Mouse (Mus musculus): ENCODE measurements around the gene Olfr70. TPM values are rescaled to one million over a fixed set of nuclear protein-coding genes. Genes with fewer than 3 reads are reported as not detected.

Olfr70 gene
- polyA plus RNA-seq, 1 experiment = not detected

GRCm38 (mm10) chr4:43733186-43733585, 32.6 kb upstream of the Olfr70 start:
- H3K27ac ChIP-seq (ENCODE audit: insufficient read depth, low read depth, low read length) = no peak overlapping the region
- H3K27me3 ChIP-seq (ENCODE audit: control insufficient read depth, insufficient read depth, low read length) = no peaks in the 10 kb centered on the region
- WGBS = 78% methylated on average over 5 of the region's 5 CpGs
- no peak overlapping the region for H3K4me3 ChIP-seq (ENCODE audit: low read depth, low read length)
- H3K4me1 ChIP-seq (ENCODE audit: control insufficient read depth, insufficient read depth, insufficient read length, low read length) = peaks cover 2% of the 10 kb centered on the region; the same call in 1 of the 2 replicates
- H3K36me3 ChIP-seq (ENCODE audit: control insufficient read depth, insufficient read depth, low read length) = no peaks in the 10 kb centered on the region
- TF ChIP-seq POLR2A (IDR thresholded peaks at IDR 0.05; ENCODE audit: low read depth, low read length) (no peak), CTCF (IDR thresholded peaks at IDR 0.05; ENCODE audit: extremely low read depth, insufficient read length, insufficient replicate concordance, low read depth, low read length) (no peak)

GRCm38 (mm10) chr4:43732171-43732570, 31.6 kb upstream of the Olfr70 start:
- Histone ChIP-seq H3K27ac (ENCODE audit: insufficient read depth, low read depth, low read length) (no peak overlapping the region), H3K4me3 (ENCODE audit: low read depth, low read length) (no peak overlapping the region), H3K4me1 (ENCODE audit: control insufficient read depth, insufficient read depth, insufficient read length, low read length) (peaks cover 12% of the 10 kb centered on the region; the same call in 1 of the 2 replicates), H3K27me3 (ENCODE audit: control insufficient read depth, insufficient read depth, low read length) (no peaks in the 10 kb centered on the region), H3K36me3 (ENCODE audit: control insufficient read depth, insufficient read depth, low read length) (no peaks in the 10 kb centered on the region)
- TF ChIP-seq POLR2A (IDR thresholded peaks at IDR 0.05; ENCODE audit: low read depth, low read length) (no peak), CTCF (IDR thresholded peaks at IDR 0.05; ENCODE audit: extremely low read depth, insufficient read length, insufficient replicate concordance, low read depth, low read length) (no peak)
- WGBS = 0% methylated on average over 1 of the region's 1 CpGs

- WGBS = 57% methylated on average over 21 of the region's 21 CpGs
Observed at GRCm38 (mm10) chr4:43730750-43731297, 30.2 kb upstream of the Olfr70 start.

GRCm38 (mm10) chr4:43729794-43730550, 29.4 kb upstream of the Olfr70 start, which contains the start of gene Spaar:
TSS of gene Spaar (plus strand) at chr4:43730034.
- Histone ChIP-seq H3K27me3 (ENCODE audit: control insufficient read depth, insufficient read depth, low read length) (no peaks in the 10 kb centered on the region), H3K4me3 (ENCODE audit: low read depth, low read length) (peak within 1 kb of the TSS; percentile 24; the same call in 1 of the 2 replicates), H3K36me3 (ENCODE audit: control insufficient read depth, insufficient read depth, low read length) (no peaks in the 10 kb centered on the region), H3K27ac (ENCODE audit: insufficient read depth, low read depth, low read length) (peak within 1 kb of the TSS; percentile 91), H3K4me1 (ENCODE audit: control insufficient read depth, insufficient read depth, insufficient read length, low read length) (peaks cover 20% of the 10 kb centered on the region; the same call in 1 of the 2 replicates)
- TF ChIP-seq POLR2A (IDR thresholded peaks at IDR 0.05; ENCODE audit: low read depth, low read length) = no peak
- TF ChIP-seq CTCF (IDR thresholded peaks at IDR 0.05; ENCODE audit: extremely low read depth, insufficient read length, insufficient replicate concordance, low read depth, low read length) = no peak
- 41% methylated on average over 14 of the region's 14 CpGs for WGBS

More at GRCm38 (mm10) chr4:43730750-43731297, 30.2 kb upstream of the Olfr70 start:
- TF ChIP-seq CTCF (IDR thresholded peaks at IDR 0.05; ENCODE audit: extremely low read depth, insufficient read length, insufficient replicate concordance, low read depth, low read length) (no peak), POLR2A (IDR thresholded peaks at IDR 0.05; ENCODE audit: low read depth, low read length) (no peak)
- H3K4me1 ChIP-seq (ENCODE audit: control insufficient read depth, insufficient read depth, insufficient read length, low read length) = peaks cover 20% of the 10 kb centered on the region; the same call in 1 of the 2 replicates
- no peaks in the 10 kb centered on the region for H3K36me3 ChIP-seq (ENCODE audit: control insufficient read depth, insufficient read depth, low read length)
- H3K27me3 ChIP-seq (ENCODE audit: control insufficient read depth, insufficient read depth, low read length) = no peaks in the 10 kb centered on the region
- peak overlapping the region; percentile 24; the same call in 1 of the 2 replicates for H3K4me3 ChIP-seq (ENCODE audit: low read depth, low read length)
- peak overlapping the region; percentile 91 for H3K27ac ChIP-seq (ENCODE audit: insufficient read depth, low read depth, low read length)

- 51% methylated on average over 3 of the region's 3 CpGs for WGBS
- Histone ChIP-seq H3K27me3 (ENCODE audit: control insufficient read depth, insufficient read depth, low read length) (no peaks in the 10 kb centered on the region), H3K27ac (ENCODE audit: insufficient read depth, low read depth, low read length) (peak overlapping the region; percentile 91), H3K4me1 (ENCODE audit: control insufficient read depth, insufficient read depth, insufficient read length, low read length) (peaks cover 20% of the 10 kb centered on the region; the same call in 1 of the 2 replicates), H3K36me3 (ENCODE audit: control insufficient read depth, insufficient read depth, low read length) (no peaks in the 10 kb centered on the region), H3K4me3 (ENCODE audit: low read depth, low read length) (no peak overlapping the region)
- TF ChIP-seq CTCF (IDR thresholded peaks at IDR 0.05; ENCODE audit: extremely low read depth, insufficient read length, insufficient replicate concordance, low read depth, low read length) (no peak), POLR2A (IDR thresholded peaks at IDR 0.05; ENCODE audit: low read depth, low read length) (no peak)
Observed at GRCm38 (mm10) chr4:43729126-43729525, 28.5 kb upstream of the Olfr70 start.

- Histone ChIP-seq H3K27me3 (ENCODE audit: control insufficient read depth, insufficient read depth, low read length) (no peaks in the 10 kb centered on the region), H3K36me3 (ENCODE audit: control insufficient read depth, insufficient read depth, low read length) (no peaks in the 10 kb centered on the region), H3K27ac (ENCODE audit: insufficient read depth, low read depth, low read length) (peak overlapping the region; percentile 91), H3K4me1 (ENCODE audit: control insufficient read depth, insufficient read depth, insufficient read length, low read length) (peaks cover 20% of the 10 kb centered on the region; the same call in 1 of the 2 replicates), H3K4me3 (ENCODE audit: low read depth, low read length) (no peak overlapping the region)
- TF ChIP-seq CTCF (IDR thresholded peaks at IDR 0.05; ENCODE audit: extremely low read depth, insufficient read length, insufficient replicate concordance, low read depth, low read length) = no peak
- no peak for TF ChIP-seq POLR2A (IDR thresholded peaks at IDR 0.05; ENCODE audit: low read depth, low read length)
- WGBS = 16% methylated on average over 5 of the region's 5 CpGs
Observed at GRCm38 (mm10) chr4:43728576-43728954, 28.0 kb upstream of the Olfr70 start.

Measured in small intestine, adult 2 months (tissue).